In genomic region chr4:117288927-117289801, GRCm38 (mm10) we compare ENCODE assay signal across 8 mouse cellular contexts. TPM values are rescaled to one million over a fixed set of nuclear protein-coding genes. Genes with fewer than 3 reads are reported as not detected.
DNase-seq lines count a peak whose midpoint lies in the region; ATAC-seq and TF ChIP-seq lines count a peak whose summit lies in the region.

No protein-coding gene starts in this region.

- H3K4me1 ChIP-seq in embryonic facial prominence, embryonic 11.5 days (ENCODE audit: control insufficient read depth, insufficient read depth, low read length), result peaks cover 4% of the 10 kb centered on the region
- H3K4me1 ChIP-seq in liver, adult 2 months (ENCODE audit: control insufficient read depth, insufficient read depth, low read length), result peaks cover 10% of the 10 kb centered on the region; the same call in 1 of the 2 replicates

- peak; percentile 90 for DNase-seq in A20 (ENCODE audit: low read depth, low spot score)
- peak; percentile 82 for DNase-seq in adrenal gland, postnatal 25 days
- DNase-seq in embryonic facial prominence, embryonic 11.5 days (ENCODE audit: low spot score), result peak; percentile 86
- peak; percentile 86 to 87 for DNase-seq in heart, adult 18-20 months
- peak; percentile 87 for DNase-seq in kidney, adult 18-20 months
- peak; percentile 75 for DNase-seq in liver, adult 2 months (ENCODE audit: extremely low read depth, low read depth, low spot score)
- peak; percentile 40 to 64 for DNase-seq in monocyte, adult 2 months (ENCODE audit: low read depth in 1 of 2, low spot score in 2 of 2)
- peak; percentile 51 to 70 for DNase-seq in spleen, postnatal 14 days (ENCODE audit: low spot score in 2 of 2)

- ATAC-seq in embryonic facial prominence, embryonic 11.5 days (replicated peaks; ENCODE audit: insufficient number of reproducible peaks, low FRiP score, low TSS enrichment, low read depth), result peak; percentile 89

- no peaks in the 10 kb centered on the region; the same call in 1 of the 2 replicates for H3K79me2 ChIP-seq in liver, adult 2 months (ENCODE audit: control insufficient read depth, insufficient read depth, low read length)

- no peaks in the 10 kb centered on the region for H3K9me3 ChIP-seq in embryonic facial prominence, embryonic 11.5 days (replicated peaks; ENCODE audit: control insufficient read depth, low read length)

- peak overlapping the region; percentile 89 for H3K9ac ChIP-seq in embryonic facial prominence, embryonic 11.5 days (replicated peaks; ENCODE audit: low read length)
- H3K9ac ChIP-seq in liver, adult 2 months (ENCODE audit: low read depth, low read length), result peak overlapping the region; percentile 73

- peak overlapping the region; percentile 94 for H3K27ac ChIP-seq in embryonic facial prominence, embryonic 11.5 days (replicated peaks; ENCODE audit: low read depth, low read length)
- peak overlapping the region; percentile 54 for H3K27ac ChIP-seq in liver, adult 2 months (replicated peaks; ENCODE audit: insufficient read depth, low read depth, low read length)

- H3K36me3 ChIP-seq in embryonic facial prominence, embryonic 11.5 days (replicated peaks; ENCODE audit: control insufficient read depth, insufficient read depth, low read depth, low read length), result peaks cover 7% of the 10 kb centered on the region
- H3K36me3 ChIP-seq in liver, adult 2 months (ENCODE audit: control insufficient read depth, insufficient read depth, low read length), result peaks cover 10% of the 10 kb centered on the region

- TF ChIP-seq CTCF in liver, adult 2 months (IDR thresholded peaks at IDR 0.05; ENCODE audit: low read depth, low read length), result no peak

- WGBS in embryonic facial prominence, embryonic 11.5 days, result 1% methylated on average over 49 of the region's 80 CpGs
- under 1% methylated on average over 67 of the region's 80 CpGs for WGBS in liver, adult 2 months

- 0 out of 2 replicates have a peak, but pooled peaks have one; percentile 35 for TF ChIP-seq POLR2A in liver, adult 2 months (IDR thresholded peaks at IDR 0.05; ENCODE audit: extremely low read depth, insufficient read depth, low read length)

- H3K4me2 ChIP-seq in embryonic facial prominence, embryonic 11.5 days (ENCODE audit: low read depth, low read length), result peak overlapping the region; percentile 81

- H3K4me3 ChIP-seq in embryonic facial prominence, embryonic 11.5 days (ENCODE audit: low read depth, low read length), result peak overlapping the region; percentile 82
- H3K4me3 ChIP-seq in liver, adult 2 months (ENCODE audit: insufficient read depth, low read depth, low read length), result peak overlapping the region; percentile 81

- no peaks in the 10 kb centered on the region for H3K27me3 ChIP-seq in embryonic facial prominence, embryonic 11.5 days (ENCODE audit: control insufficient read depth, insufficient read depth, low read length)
- no peaks in the 10 kb centered on the region for H3K27me3 ChIP-seq in liver, adult 2 months (ENCODE audit: control insufficient read depth, insufficient read depth, low read length)

RNA-seq across cellular contexts. Expression of gene Armh1, which starts 37.2 kb away (rescaled TPM):
- total RNA-seq in adrenal gland, postnatal 25 days (2021), result 4.8 and 4.9 TPM in 2 replicates
- polyA plus RNA-seq in embryonic facial prominence, embryonic 11.5 days (2014; fragmentation: Nextera tagmentation; extraction: Ambion mirVana), result 0.17 TPM in 1 of 2 replicates, not detected in the other
- total RNA-seq in heart, adult 18-20 months (2021), result under 1 TPM in 1 of 2 experiments, not detected in 1; 0.15 TPM
- not detected in 2 replicates for total RNA-seq in liver, adult 2 months (2014; rRNA removed)
- not detected in 2 replicates for polyA plus RNA-seq in liver, adult 2 months (2012; rRNA removed)

RNA-seq across cellular contexts. Expression of gene Tmem53, which starts 37.4 kb away (rescaled TPM):
- total RNA-seq in adrenal gland, postnatal 25 days (2021), result 86.4 and 94.3 TPM in 2 replicates
- 9.3 and 10.6 TPM in 2 replicates for polyA plus RNA-seq in embryonic facial prominence, embryonic 11.5 days (2014; fragmentation: Nextera tagmentation; extraction: Ambion mirVana)
- total RNA-seq in heart, adult 18-20 months (2021), result 10 to 100 TPM; 24.8 to 35.7 TPM
- 32.1 and 49.6 TPM in 2 replicates for total RNA-seq in liver, adult 2 months (2014; rRNA removed)
- polyA plus RNA-seq in liver, adult 2 months (2012; rRNA removed), result 110 and 121 TPM in 2 replicates

Comparison
In these comparisons a context has a peak if more than half of its experiments do, and no peak if none do; other contexts are left out.
1. Peak in every context shown above with its lines: DNase-seq, ATAC-seq, H3K4me3 ChIP-seq and H3K27ac ChIP-seq.